Mouse (Mus musculus): ENCODE measurements around the gene Dkkl1. TPM values are rescaled to one million over a fixed set of nuclear protein-coding genes. Genes with fewer than 3 reads are reported as not detected.

Dkkl1 gene
- polyA plus RNA-seq, 1 experiment from 2014 or later = 0.91 TPM

GRCm38 (mm10) chr7:45191803-45192363, 20.1 kb downstream of the Dkkl1 start:
- Histone ChIP-seq H3K9ac (ENCODE audit: low read length) (no peak overlapping the region; the same call in 1 of the 2 replicates), H3K4me1 (ENCODE audit: control insufficient read depth, insufficient read depth, low read length) (no peaks in the 10 kb centered on the region), H3K27ac (ENCODE audit: low read depth, low read length) (no peak overlapping the region), H3K36me3 (ENCODE audit: control insufficient read depth, insufficient read depth, low read length) (no peaks in the 10 kb centered on the region), H3K4me3 (ENCODE audit: low read depth, low read length) (no peak overlapping the region), H3K27me3 (replicated peaks; ENCODE audit: control insufficient read depth, insufficient read depth, low read length) (0 out of 2 replicates have a peak, but pooled peaks cover 3% of the 10 kb centered on the region), H3K9me3 (replicated peaks; ENCODE audit: control insufficient read depth, low read length) (no peaks in the 10 kb centered on the region), H3K4me2 (ENCODE audit: low read length) (no peak overlapping the region)
- ATAC-seq = no peak
- DNase-seq (ENCODE audit: low spot score) = no peak
- WGBS = 24% methylated on average over 8 of the region's 8 CpGs

DNA sequence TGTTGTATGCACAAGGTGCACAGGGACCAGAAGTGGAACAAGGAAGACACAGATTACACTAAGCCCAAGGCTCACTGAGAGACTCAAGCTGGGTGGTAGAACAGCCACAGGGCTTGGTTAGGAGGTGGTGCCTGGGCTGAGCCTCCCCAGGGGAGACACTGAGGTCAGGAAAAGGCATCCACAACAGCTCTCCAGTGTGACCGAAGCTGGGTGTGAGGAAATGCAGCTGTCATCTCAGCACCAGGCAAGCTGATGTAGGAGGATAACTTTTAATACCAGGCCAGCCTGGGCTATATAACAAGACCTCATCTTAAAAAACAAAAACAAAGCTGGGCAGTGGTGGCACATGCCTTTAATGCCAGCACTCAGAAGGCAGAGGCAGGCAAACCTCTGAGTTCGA, 20.8 kb downstream of the Dkkl1 start:
- H3K4me1 ChIP-seq (ENCODE audit: control insufficient read depth, insufficient read depth, low read length) = no peaks in the 10 kb centered on the region
- WGBS = 80% methylated on average over 2 of the region's 2 CpGs
- no peak for ATAC-seq
- no peak overlapping the region for H3K4me3 ChIP-seq (ENCODE audit: low read depth, low read length)
- no peak overlapping the region for H3K9ac ChIP-seq (ENCODE audit: low read length)
- 0 out of 2 replicates have a peak, but pooled peaks cover 3% of the 10 kb centered on the region for H3K27me3 ChIP-seq (replicated peaks; ENCODE audit: control insufficient read depth, insufficient read depth, low read length)
- no peak for DNase-seq (ENCODE audit: low spot score)
- H3K27ac ChIP-seq (ENCODE audit: low read depth, low read length) = no peak overlapping the region
- no peaks in the 10 kb centered on the region for H3K36me3 ChIP-seq (ENCODE audit: control insufficient read depth, insufficient read depth, low read length)
- H3K9me3 ChIP-seq (replicated peaks; ENCODE audit: control insufficient read depth, low read length) = no peaks in the 10 kb centered on the region
- no peak overlapping the region for H3K4me2 ChIP-seq (ENCODE audit: low read length)

- Histone ChIP-seq H3K4me1 (ENCODE audit: control insufficient read depth, insufficient read depth, low read length) (no peaks in the 10 kb centered on the region), H3K9me3 (replicated peaks; ENCODE audit: control insufficient read depth, low read length) (no peaks in the 10 kb centered on the region), H3K27ac (ENCODE audit: low read depth, low read length) (no peak overlapping the region), H3K4me3 (ENCODE audit: low read depth, low read length) (no peak overlapping the region), H3K27me3 (replicated peaks; ENCODE audit: control insufficient read depth, insufficient read depth, low read length) (0 out of 2 replicates have a peak, but pooled peaks cover 3% of the 10 kb centered on the region), H3K36me3 (ENCODE audit: control insufficient read depth, insufficient read depth, low read length) (no peaks in the 10 kb centered on the region), H3K9ac (ENCODE audit: low read length) (no peak overlapping the region), H3K4me2 (ENCODE audit: low read length) (no peak overlapping the region)
- DNase-seq (ENCODE audit: low spot score) (no peak), ATAC-seq (no peak)
- 90% methylated on average over 6 of the region's 6 CpGs for WGBS
These were observed 21.8 kb downstream of the Dkkl1 start for GRCm38 (mm10) chr7:45190186-45190585.

GRCm38 (mm10) chr7:45189600-45189999, 22.3 kb downstream of the Dkkl1 start:
- ATAC-seq = no peak
- H3K27ac ChIP-seq (ENCODE audit: low read depth, low read length) = no peak overlapping the region
- WGBS = 55% methylated on average over 16 of the region's 16 CpGs

GRCm38 (mm10) chr7:45185921-45186320, 26.0 kb downstream of the Dkkl1 start:
- H3K9ac ChIP-seq (ENCODE audit: low read length) = no peak overlapping the region
- H3K9me3 ChIP-seq (replicated peaks; ENCODE audit: control insufficient read depth, low read length) = no peaks in the 10 kb centered on the region
- no peaks in the 10 kb centered on the region for H3K36me3 ChIP-seq (ENCODE audit: control insufficient read depth, insufficient read depth, low read length)
- ATAC-seq (no peak), DNase-seq (ENCODE audit: low spot score) (no peak)
- peaks cover 7% of the 10 kb centered on the region; the same call in 1 of the 2 replicates for H3K4me1 ChIP-seq (ENCODE audit: control insufficient read depth, insufficient read depth, low read length)
- H3K27ac ChIP-seq (ENCODE audit: low read depth, low read length) = no peak overlapping the region
- H3K4me3 ChIP-seq (ENCODE audit: low read depth, low read length) = no peak overlapping the region
- peaks cover 42% of the 10 kb centered on the region for H3K27me3 ChIP-seq (replicated peaks; ENCODE audit: control insufficient read depth, insufficient read depth, low read length)
- H3K4me2 ChIP-seq (ENCODE audit: low read length) = no peak overlapping the region
- 44% methylated on average over 7 of the region's 7 CpGs for WGBS

More at GRCm38 (mm10) chr7:45189600-45189999, 22.3 kb downstream of the Dkkl1 start:
- Histone ChIP-seq H3K4me3 (ENCODE audit: low read depth, low read length) (no peak overlapping the region), H3K4me2 (ENCODE audit: low read length) (no peak overlapping the region), H3K27me3 (replicated peaks; ENCODE audit: control insufficient read depth, insufficient read depth, low read length) (peaks cover 6% of the 10 kb centered on the region; the same call in 1 of the 2 replicates), H3K36me3 (ENCODE audit: control insufficient read depth, insufficient read depth, low read length) (no peaks in the 10 kb centered on the region), H3K9ac (ENCODE audit: low read length) (no peak overlapping the region), H3K9me3 (replicated peaks; ENCODE audit: control insufficient read depth, low read length) (no peaks in the 10 kb centered on the region), H3K4me1 (ENCODE audit: control insufficient read depth, insufficient read depth, low read length) (no peaks in the 10 kb centered on the region)
- DNase-seq (ENCODE audit: low spot score) = no peak

DNA sequence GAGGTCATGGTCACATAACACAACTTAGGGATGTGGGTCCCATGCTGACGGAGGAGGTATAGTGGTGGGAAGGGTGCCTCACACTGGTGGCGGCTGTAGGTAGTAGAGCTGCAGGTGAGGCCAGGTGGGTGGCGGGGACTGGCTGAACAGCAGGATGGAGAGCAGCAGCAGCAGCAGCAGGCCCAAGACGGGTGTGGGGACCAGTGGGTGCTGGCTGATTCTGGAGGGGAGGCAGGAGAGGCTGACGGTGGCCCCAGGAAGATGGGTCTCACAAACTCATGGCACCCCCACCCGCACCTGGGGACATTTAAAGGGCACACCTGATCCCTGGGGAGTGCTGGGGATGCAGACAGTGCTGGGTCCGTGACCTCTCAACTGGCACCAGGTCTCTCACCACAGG, 28.3 kb downstream of the Dkkl1 start:
- H3K4me3 ChIP-seq (ENCODE audit: low read depth, low read length) = no peak overlapping the region

GRCm38 (mm10) chr7:45182606-45183005, 29.3 kb downstream of the Dkkl1 start:
- H3K4me2 ChIP-seq (ENCODE audit: low read length) = peak overlapping the region; percentile 50
- H3K4me1 ChIP-seq (ENCODE audit: control insufficient read depth, insufficient read depth, low read length) = peaks cover 7% of the 10 kb centered on the region; the same call in 1 of the 2 replicates
- peak overlapping the region; percentile 26; the same call in 1 of the 2 replicates for H3K9ac ChIP-seq (ENCODE audit: low read length)
- no peak overlapping the region for H3K27ac ChIP-seq (ENCODE audit: low read depth, low read length)
- ATAC-seq (0 out of 2 replicates have a peak, but pooled peaks have one; percentile 26), DNase-seq (ENCODE audit: low spot score) (no peak)
- peak overlapping the region; percentile 19 for H3K4me3 ChIP-seq (ENCODE audit: low read depth, low read length)
- H3K9me3 ChIP-seq (replicated peaks; ENCODE audit: control insufficient read depth, low read length) = no peaks in the 10 kb centered on the region
- H3K27me3 ChIP-seq (replicated peaks; ENCODE audit: control insufficient read depth, insufficient read depth, low read length) = peaks cover 71% of the 10 kb centered on the region
- H3K36me3 ChIP-seq (ENCODE audit: control insufficient read depth, insufficient read depth, low read length) = no peaks in the 10 kb centered on the region
- 19% methylated on average over 11 of the region's 11 CpGs for WGBS

More for the DNA sequence above, 28.3 kb downstream of the Dkkl1 start:
- no peak for ATAC-seq
- 58% methylated on average over 7 of the region's 7 CpGs for whole genome bisulfite sequencing
- no peak for DNase-seq (ENCODE audit: low spot score)
- H3K27ac ChIP-seq (ENCODE audit: low read depth, low read length) = no peak overlapping the region
- H3K27me3 ChIP-seq (replicated peaks; ENCODE audit: control insufficient read depth, insufficient read depth, low read length) = peaks cover 62% of the 10 kb centered on the region
- H3K36me3 ChIP-seq (ENCODE audit: control insufficient read depth, insufficient read depth, low read length) = no peaks in the 10 kb centered on the region
- peaks cover 7% of the 10 kb centered on the region; the same call in 1 of the 2 replicates for H3K4me1 ChIP-seq (ENCODE audit: control insufficient read depth, insufficient read depth, low read length)
- H3K9me3 ChIP-seq (replicated peaks; ENCODE audit: control insufficient read depth, low read length) = no peaks in the 10 kb centered on the region
- H3K9ac ChIP-seq (ENCODE audit: low read length) = no peak overlapping the region
- no peak overlapping the region for H3K4me2 ChIP-seq (ENCODE audit: low read length)

DNA sequence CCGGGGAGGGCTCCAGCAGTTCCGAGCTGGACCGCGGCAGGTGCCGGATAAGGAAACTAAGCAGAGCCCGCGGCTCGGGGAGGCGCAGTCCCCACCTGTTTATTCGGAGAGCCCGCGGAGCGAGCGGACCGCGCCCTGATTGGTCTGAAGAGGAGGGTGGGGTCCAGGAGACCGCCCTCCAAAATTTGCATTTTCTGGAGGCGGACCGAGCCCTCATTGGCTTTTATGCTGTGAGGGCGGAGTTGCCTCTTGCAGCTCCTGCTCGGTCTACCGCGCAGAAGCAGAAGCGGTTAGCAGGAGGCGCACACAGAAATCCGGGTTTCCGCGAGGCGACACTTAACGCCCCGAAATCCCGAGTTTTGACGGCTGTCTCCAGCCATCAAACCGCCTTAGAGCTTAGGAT, 29.7 kb downstream of the Dkkl1 start:
- H3K9ac ChIP-seq (ENCODE audit: low read length) = peak overlapping the region; percentile 26; the same call in 1 of the 2 replicates
- ATAC-seq (peak; percentile 94), DNase-seq (ENCODE audit: low spot score) (peak; percentile 93)
- under 1% methylated on average over 34 of the region's 34 CpGs for WGBS
- H3K36me3 ChIP-seq (ENCODE audit: control insufficient read depth, insufficient read depth, low read length) = no peaks in the 10 kb centered on the region
- peak overlapping the region; percentile 19 for H3K4me3 ChIP-seq (ENCODE audit: low read depth, low read length)
- no peaks in the 10 kb centered on the region for H3K9me3 ChIP-seq (replicated peaks; ENCODE audit: control insufficient read depth, low read length)
- peak overlapping the region; percentile 50 for H3K4me2 ChIP-seq (ENCODE audit: low read length)
- peaks cover 7% of the 10 kb centered on the region; the same call in 1 of the 2 replicates for H3K4me1 ChIP-seq (ENCODE audit: control insufficient read depth, insufficient read depth, low read length)
- peaks cover 75% of the 10 kb centered on the region for H3K27me3 ChIP-seq (replicated peaks; ENCODE audit: control insufficient read depth, insufficient read depth, low read length)
- no peak overlapping the region for H3K27ac ChIP-seq (ENCODE audit: low read depth, low read length)

DNA sequence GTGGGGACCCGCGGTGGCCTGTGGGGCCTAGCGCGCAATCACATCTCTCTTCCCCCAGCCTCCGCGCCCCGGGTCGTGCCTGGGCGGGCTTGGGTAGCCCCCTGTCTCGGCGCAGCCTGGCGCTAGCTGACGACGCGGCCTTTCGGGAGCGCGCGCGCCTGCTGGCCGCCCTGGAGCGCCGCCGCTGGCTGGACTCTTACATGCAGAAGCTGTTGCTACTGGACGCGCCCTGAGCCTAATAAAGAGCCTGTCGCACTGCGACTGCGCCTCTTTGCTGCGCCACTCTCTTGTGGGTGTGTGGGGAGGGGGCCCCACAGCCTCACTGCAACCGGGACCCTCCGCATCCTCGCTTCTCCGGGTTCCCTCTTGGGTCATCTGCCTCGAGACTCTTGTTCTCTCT, 30.4 kb downstream of the Dkkl1 start:
- no peak for DNase-seq (ENCODE audit: low spot score)
- Histone ChIP-seq H3K27ac (ENCODE audit: low read depth, low read length) (no peak overlapping the region), H3K4me1 (ENCODE audit: control insufficient read depth, insufficient read depth, low read length) (peaks cover 7% of the 10 kb centered on the region; the same call in 1 of the 2 replicates), H3K27me3 (replicated peaks; ENCODE audit: control insufficient read depth, insufficient read depth, low read length) (peaks cover 81% of the 10 kb centered on the region), H3K4me2 (ENCODE audit: low read length) (peak overlapping the region; percentile 50), H3K4me3 (ENCODE audit: low read depth, low read length) (peak overlapping the region; percentile 6; the same call in 1 of the 2 replicates), H3K9me3 (replicated peaks; ENCODE audit: control insufficient read depth, low read length) (no peaks in the 10 kb centered on the region), H3K9ac (ENCODE audit: low read length) (no peak overlapping the region), H3K36me3 (ENCODE audit: control insufficient read depth, insufficient read depth, low read length) (no peaks in the 10 kb centered on the region)
- WGBS = 6% methylated on average over 24 of the region's 35 CpGs
- no peak; the same call in 1 of the 2 replicates for ATAC-seq

Measured in forebrain, embryonic 14.5 days (tissue).